Mouse (Mus musculus): ENCODE data around the gene Thoc6.

- TF ChIP-seq CTCF (IDR thresholded peaks at IDR 0.05; ENCODE audit: low read depth), result no peak
- no peak for TF ChIP-seq EP300 (IDR thresholded peaks at IDR 0.05; ENCODE audit: low read depth)
Observed at GRCm38 (mm10) chr17:23699131-23700077, 25.7 kb upstream of the Thoc6 start.

Measured in liver, postnatal 0 days (tissue).